Mouse (Mus musculus): ENCODE results near the gene Gm13030. TPM values are rescaled to one million over a fixed set of nuclear protein-coding genes. Genes with fewer than 3 reads are reported as not detected.
"Not testable (repeated sequence)": the region's sequence is repeated elsewhere in the genome, so short reads cannot be mapped to it uniquely, and the experiment has no call there.

The Gm13030 gene
- polyA plus RNA-seq, 1 experiment from 2014 or later = not detected

DNA sequence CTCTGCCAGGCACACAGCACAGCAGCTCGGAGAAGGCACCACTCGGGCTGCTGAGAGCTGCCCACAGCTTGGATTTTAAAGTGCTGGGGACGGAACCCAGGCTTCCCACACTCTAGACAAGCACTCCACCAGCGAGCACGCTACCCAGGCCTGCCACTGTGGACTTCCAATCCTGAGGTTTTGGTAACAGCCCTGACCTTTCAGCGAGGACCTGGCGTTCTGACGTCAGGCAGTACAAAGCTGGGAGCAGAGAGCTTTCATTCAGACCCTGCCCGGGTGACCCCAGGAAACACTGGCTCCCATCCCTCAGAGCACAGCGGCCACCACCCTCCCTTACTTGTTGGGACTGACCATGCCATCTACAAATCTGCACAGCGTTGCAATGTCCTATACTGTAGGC is 20.0 kb upstream of the Gm13030 start:
- H3K4me2 ChIP-seq (ENCODE audit: low read depth, severe bottlenecking); H3K9me3 ChIP-seq (ENCODE audit: control insufficient read depth, low read length); DNase-seq (ENCODE audit: low spot score); H3K9ac ChIP-seq (ENCODE audit: low read length); H3K27me3 ChIP-seq (ENCODE audit: control insufficient read depth, insufficient read depth, low read length); H3K4me3 ChIP-seq (ENCODE audit: low read depth, low read length); H3K4me1 ChIP-seq (ENCODE audit: control insufficient read depth, insufficient read depth, low read length); ATAC-seq (ENCODE audit: insufficient number of reproducible peaks, low FRiP score, low TSS enrichment, low read depth); H3K36me3 ChIP-seq (ENCODE audit: control insufficient read depth, insufficient read depth, low read length); H3K27ac ChIP-seq (replicated peaks; ENCODE audit: low read depth, low read length): not testable (repeated sequence)
- WGBS = 90% methylated on average over 11 of the region's 11 CpGs

DNA sequence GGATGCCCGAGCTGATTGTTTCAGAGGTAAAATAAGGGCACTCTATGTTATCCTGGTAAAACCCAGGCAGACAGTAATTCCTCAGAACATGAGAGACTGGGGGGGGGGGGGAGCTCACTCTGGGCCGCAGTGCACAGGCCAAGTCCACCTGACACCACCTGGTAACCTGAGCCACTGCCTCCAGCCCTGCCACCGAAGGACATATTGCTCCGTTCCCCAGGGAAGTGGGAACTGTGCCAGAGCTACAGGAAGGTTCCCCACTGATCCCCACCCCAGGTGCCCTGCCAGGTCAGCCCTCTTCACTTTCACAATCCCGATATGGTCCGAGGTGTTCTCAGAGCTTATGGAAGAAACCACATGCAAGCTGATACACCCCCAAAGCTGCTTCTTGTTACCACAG is 18.9 kb upstream of the Gm13030 start:
- no peaks in the 10 kb centered on the region for H3K9me3 ChIP-seq (ENCODE audit: control insufficient read depth, low read length)
- peaks cover 8% of the 10 kb centered on the region; the same call in 1 of the 2 replicates for H3K36me3 ChIP-seq (ENCODE audit: control insufficient read depth, insufficient read depth, low read length)
- no peak overlapping the region for H3K27ac ChIP-seq (replicated peaks; ENCODE audit: low read depth, low read length)
- ATAC-seq (ENCODE audit: insufficient number of reproducible peaks, low FRiP score, low TSS enrichment, low read depth) (no peak), DNase-seq (ENCODE audit: low spot score) (no peak)
- H3K4me1 ChIP-seq (ENCODE audit: control insufficient read depth, insufficient read depth, low read length) = no peaks in the 10 kb centered on the region
- no peak overlapping the region for H3K9ac ChIP-seq (ENCODE audit: low read length)
- no peak overlapping the region for H3K4me3 ChIP-seq (ENCODE audit: low read depth, low read length)
- 76% methylated on average over 6 of the region's 6 CpGs for WGBS
- H3K4me2 ChIP-seq (ENCODE audit: low read depth, severe bottlenecking) = no peak overlapping the region
- H3K27me3 ChIP-seq (ENCODE audit: control insufficient read depth, insufficient read depth, low read length) = no peaks in the 10 kb centered on the region

DNA sequence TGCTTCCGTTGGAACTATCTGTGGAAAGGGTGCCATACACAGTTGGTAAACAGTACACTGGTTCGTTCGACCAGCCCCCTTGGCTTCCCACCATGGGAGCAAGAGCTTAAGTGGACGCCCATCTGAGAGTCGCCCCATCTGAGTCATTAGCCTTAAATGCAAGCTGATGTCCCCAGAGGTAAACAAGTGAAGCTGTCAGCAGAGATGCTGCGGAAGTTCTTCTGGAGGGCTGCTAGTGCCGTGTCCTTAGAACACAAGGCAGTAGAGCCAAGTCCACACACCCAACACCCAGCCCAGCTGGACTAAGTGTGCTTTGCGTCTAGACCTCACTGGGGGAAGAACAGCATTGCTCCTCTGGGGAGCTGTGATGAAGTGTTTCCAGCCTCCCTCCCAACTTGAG is 15.9 kb upstream of the Gm13030 start:
- no peak overlapping the region for H3K4me3 ChIP-seq (ENCODE audit: low read depth, low read length)
- H3K9me3 ChIP-seq (ENCODE audit: control insufficient read depth, low read length) = no peaks in the 10 kb centered on the region
- no peaks in the 10 kb centered on the region for H3K27me3 ChIP-seq (ENCODE audit: control insufficient read depth, insufficient read depth, low read length)
- no peak overlapping the region for H3K9ac ChIP-seq (ENCODE audit: low read length)
- 82% methylated on average over 8 of the region's 8 CpGs for WGBS
- no peak overlapping the region for H3K4me2 ChIP-seq (ENCODE audit: low read depth, severe bottlenecking)
- peaks cover 3% of the 10 kb centered on the region; the same call in 1 of the 2 replicates for H3K36me3 ChIP-seq (ENCODE audit: control insufficient read depth, insufficient read depth, low read length)
- DNase-seq (ENCODE audit: low spot score) = no peak
- ATAC-seq (ENCODE audit: insufficient number of reproducible peaks, low FRiP score, low TSS enrichment, low read depth) = no peak
- H3K4me1 ChIP-seq (ENCODE audit: control insufficient read depth, insufficient read depth, low read length) = no peaks in the 10 kb centered on the region
- no peak overlapping the region for H3K27ac ChIP-seq (replicated peaks; ENCODE audit: low read depth, low read length)

DNA sequence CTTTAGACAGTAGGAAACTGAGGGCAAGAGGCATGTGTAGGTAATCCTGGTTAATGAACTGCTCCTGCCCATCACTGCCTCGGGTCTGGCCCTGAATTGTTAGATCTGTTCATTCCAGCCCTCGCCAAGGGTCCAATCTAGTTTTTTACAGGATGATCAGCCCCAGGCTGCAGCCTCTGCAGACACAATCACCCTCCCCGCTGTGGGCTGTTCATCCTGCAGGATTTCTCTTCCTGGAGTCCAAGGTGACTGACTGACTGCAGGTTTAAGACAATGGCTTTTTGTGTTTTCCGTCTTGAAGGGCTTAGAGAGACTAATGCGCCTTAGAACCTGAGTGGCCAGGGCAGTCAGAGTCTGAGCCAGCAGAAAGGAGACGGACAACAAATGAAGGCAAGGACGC is 15.4 kb upstream of the Gm13030 start:
- no peaks in the 10 kb centered on the region for H3K4me1 ChIP-seq (ENCODE audit: control insufficient read depth, insufficient read depth, low read length)
- 72% methylated on average over 7 of the region's 7 CpGs for WGBS

DNA sequence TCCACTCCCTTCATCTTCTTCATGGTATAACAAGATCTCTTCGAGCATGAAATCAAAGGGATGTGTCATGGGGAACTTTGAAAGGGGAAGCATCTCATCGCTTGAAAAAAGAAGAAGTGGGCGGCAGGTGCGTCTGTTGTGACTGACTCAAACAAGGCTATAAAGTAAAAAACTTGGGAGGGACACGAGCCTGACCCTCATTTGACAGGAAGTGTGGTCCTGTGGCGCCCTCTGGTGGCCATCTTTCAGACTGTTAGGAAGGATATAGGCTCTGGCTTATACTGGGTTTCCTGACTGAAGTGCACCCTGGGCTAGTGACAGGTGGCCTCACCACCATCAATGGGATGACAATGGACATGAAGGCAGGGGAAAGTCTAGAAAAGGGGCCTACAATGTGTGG is 10.5 kb upstream of the Gm13030 start:
- Histone ChIP-seq H3K27me3 (ENCODE audit: control insufficient read depth, insufficient read depth, low read length) (no peaks in the 10 kb centered on the region), H3K4me2 (ENCODE audit: low read depth, severe bottlenecking) (no peak overlapping the region), H3K27ac (replicated peaks; ENCODE audit: low read depth, low read length) (no peak overlapping the region), H3K9ac (ENCODE audit: low read length) (no peak overlapping the region), H3K4me1 (ENCODE audit: control insufficient read depth, insufficient read depth, low read length) (peaks cover 3% of the 10 kb centered on the region; the same call in 1 of the 2 replicates), H3K4me3 (ENCODE audit: low read depth, low read length) (no peak overlapping the region), H3K9me3 (ENCODE audit: control insufficient read depth, low read length) (no peaks in the 10 kb centered on the region), H3K36me3 (ENCODE audit: control insufficient read depth, insufficient read depth, low read length) (no peaks in the 10 kb centered on the region)
- no peak for ATAC-seq (ENCODE audit: insufficient number of reproducible peaks, low FRiP score, low TSS enrichment, low read depth)
- DNase-seq (ENCODE audit: low spot score) = peak; percentile 91
- 16% methylated on average over 6 of the region's 6 CpGs for WGBS

More for the DNA sequence above, 15.4 kb upstream of the Gm13030 start:
- Histone ChIP-seq H3K27me3 (ENCODE audit: control insufficient read depth, insufficient read depth, low read length) (no peaks in the 10 kb centered on the region), H3K9ac (ENCODE audit: low read length) (no peak overlapping the region), H3K36me3 (ENCODE audit: control insufficient read depth, insufficient read depth, low read length) (no peaks in the 10 kb centered on the region; the same call in 1 of the 2 replicates), H3K27ac (replicated peaks; ENCODE audit: low read depth, low read length) (no peak overlapping the region), H3K4me3 (ENCODE audit: low read depth, low read length) (no peak overlapping the region), H3K4me2 (ENCODE audit: low read depth, severe bottlenecking) (no peak overlapping the region), H3K9me3 (ENCODE audit: control insufficient read depth, low read length) (no peaks in the 10 kb centered on the region)
- DNase-seq (ENCODE audit: low spot score) (no peak), ATAC-seq (ENCODE audit: insufficient number of reproducible peaks, low FRiP score, low TSS enrichment, low read depth) (no peak)

DNA sequence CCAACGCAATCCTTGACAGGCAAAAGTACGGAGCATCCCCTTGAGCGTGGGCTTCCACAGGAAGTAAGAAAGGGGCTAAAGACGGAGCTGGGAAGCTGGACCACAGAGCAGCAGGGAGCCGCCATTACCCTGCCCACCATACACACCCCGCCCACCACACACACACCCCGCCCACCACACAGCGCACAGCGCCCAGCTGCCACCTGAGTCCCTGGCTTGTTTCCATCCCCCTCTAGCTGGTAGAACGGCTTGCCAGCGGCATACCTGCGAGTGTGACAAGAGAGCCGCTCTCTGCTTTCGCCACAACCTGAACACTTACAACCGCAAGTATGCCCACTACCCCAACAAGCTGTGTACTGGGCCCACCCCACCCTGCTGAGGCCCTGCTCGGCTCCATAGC is 8.4 kb upstream of the Gm13030 start:
- DNase-seq (ENCODE audit: low spot score) (peak; percentile 47), ATAC-seq (ENCODE audit: insufficient number of reproducible peaks, low FRiP score, low TSS enrichment, low read depth) (peak; percentile 57; the same call in 1 of the 2 replicates)
- 7% methylated on average over 15 of the region's 16 CpGs for WGBS
- H3K4me1 ChIP-seq (ENCODE audit: control insufficient read depth, insufficient read depth, low read length) = peaks cover 3% of the 10 kb centered on the region; the same call in 1 of the 2 replicates
- no peaks in the 10 kb centered on the region for H3K9me3 ChIP-seq (ENCODE audit: control insufficient read depth, low read length)
- H3K27me3 ChIP-seq (ENCODE audit: control insufficient read depth, insufficient read depth, low read length) = no peaks in the 10 kb centered on the region
- H3K36me3 ChIP-seq (ENCODE audit: control insufficient read depth, insufficient read depth, low read length) = no peaks in the 10 kb centered on the region
- H3K27ac ChIP-seq (replicated peaks; ENCODE audit: low read depth, low read length) = no peak overlapping the region
- H3K4me3 ChIP-seq (ENCODE audit: low read depth, low read length) = no peak overlapping the region
- H3K9ac ChIP-seq (ENCODE audit: low read length) = 0 out of 2 replicates have a peak overlapping the region, but pooled peaks have one; percentile 32
- H3K4me2 ChIP-seq (ENCODE audit: low read depth, severe bottlenecking) = peak overlapping the region; percentile 36

DNA sequence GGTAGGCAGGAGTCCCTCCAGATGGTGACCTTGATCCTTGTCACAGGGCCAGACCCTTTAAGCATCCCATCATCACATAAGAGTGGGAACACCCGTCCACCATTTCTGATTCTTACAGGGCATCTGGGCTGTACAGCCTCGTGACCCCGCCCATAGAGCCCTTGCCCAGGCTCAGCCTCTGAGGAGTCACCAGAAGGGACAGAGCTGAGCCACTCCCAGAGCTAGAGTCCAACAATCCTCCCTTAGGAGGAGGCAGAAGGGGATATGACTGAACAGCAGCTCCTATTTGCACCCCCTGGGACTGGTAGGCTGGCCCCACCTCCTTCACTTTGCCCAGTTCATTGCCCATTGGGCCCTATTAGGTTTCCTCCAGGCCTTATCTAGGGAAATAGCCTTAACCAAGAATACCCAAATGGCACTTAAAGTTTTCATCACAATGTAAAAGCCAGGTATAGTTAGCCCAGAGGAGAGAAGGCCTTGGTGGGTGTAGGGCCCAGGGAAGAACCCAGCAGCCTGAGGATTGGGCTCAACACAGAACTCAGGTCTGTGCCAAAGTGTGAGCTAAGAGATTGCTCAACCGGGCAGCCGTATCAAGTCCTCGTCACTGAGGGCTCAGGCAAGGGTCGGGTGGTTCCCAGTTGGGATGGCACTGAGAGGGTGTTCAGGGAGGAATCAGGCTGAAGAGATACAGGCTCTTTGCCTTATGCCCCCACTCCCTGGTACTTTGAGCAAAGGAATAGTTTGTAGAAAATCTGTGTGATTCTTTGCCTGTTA is 7.2 kb upstream of the Gm13030 start:
- Histone ChIP-seq H3K27ac (replicated peaks; ENCODE audit: low read depth, low read length) (no peak overlapping the region), H3K27me3 (ENCODE audit: control insufficient read depth, insufficient read depth, low read length) (no peaks in the 10 kb centered on the region), H3K4me3 (ENCODE audit: low read depth, low read length) (no peak overlapping the region), H3K4me2 (ENCODE audit: low read depth, severe bottlenecking) (no peak overlapping the region), H3K9ac (ENCODE audit: low read length) (no peak overlapping the region), H3K9me3 (ENCODE audit: control insufficient read depth, low read length) (no peaks in the 10 kb centered on the region), H3K36me3 (ENCODE audit: control insufficient read depth, insufficient read depth, low read length) (no peaks in the 10 kb centered on the region), H3K4me1 (ENCODE audit: control insufficient read depth, insufficient read depth, low read length) (peaks cover 3% of the 10 kb centered on the region; the same call in 1 of the 2 replicates)
- ATAC-seq (ENCODE audit: insufficient number of reproducible peaks, low FRiP score, low TSS enrichment, low read depth) (no peak), DNase-seq (ENCODE audit: low spot score) (no peak)
- 89% methylated on average over 7 of the region's 7 CpGs for WGBS

DNA sequence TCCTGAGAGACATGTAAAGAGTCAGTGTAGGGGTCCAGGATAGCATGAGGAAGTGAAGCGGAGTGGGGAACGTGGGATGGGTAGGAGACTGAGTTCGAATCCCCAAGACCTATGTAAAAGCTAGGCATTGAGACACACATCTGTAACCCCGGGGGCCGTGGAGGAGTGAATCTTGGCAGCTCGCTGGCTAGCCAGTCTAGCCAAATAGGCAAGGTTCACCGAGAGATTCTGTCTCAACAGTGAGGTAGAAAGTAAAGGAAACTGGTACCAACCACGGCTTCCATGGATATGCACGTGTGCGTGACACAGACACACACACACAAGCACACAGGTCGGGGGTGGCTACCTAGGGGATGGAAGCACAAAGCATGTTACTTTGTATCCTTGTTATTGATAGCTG is 6.0 kb upstream of the Gm13030 start:
- H3K4me3 ChIP-seq (ENCODE audit: low read depth, low read length) = no peak overlapping the region
- H3K36me3 ChIP-seq (ENCODE audit: control insufficient read depth, insufficient read depth, low read length) = no peaks in the 10 kb centered on the region
- H3K9ac ChIP-seq (ENCODE audit: low read length) = no peak overlapping the region
- 85% methylated on average over 11 of the region's 11 CpGs for WGBS
- ATAC-seq (ENCODE audit: insufficient number of reproducible peaks, low FRiP score, low TSS enrichment, low read depth) = no peak
- peaks cover 3% of the 10 kb centered on the region; the same call in 1 of the 2 replicates for H3K4me1 ChIP-seq (ENCODE audit: control insufficient read depth, insufficient read depth, low read length)
- DNase-seq (ENCODE audit: low spot score) = no peak
- H3K27ac ChIP-seq (replicated peaks; ENCODE audit: low read depth, low read length) = no peak overlapping the region
- no peaks in the 10 kb centered on the region for H3K27me3 ChIP-seq (ENCODE audit: control insufficient read depth, insufficient read depth, low read length)
- H3K4me2 ChIP-seq (ENCODE audit: low read depth, severe bottlenecking) = no peak overlapping the region
- H3K9me3 ChIP-seq (ENCODE audit: control insufficient read depth, low read length) = no peaks in the 10 kb centered on the region

Data from limb, embryonic 11.5 days (tissue).